Mouse (Mus musculus): ENCODE results near the gene Nsun2.

The Nsun2 gene

DNA sequence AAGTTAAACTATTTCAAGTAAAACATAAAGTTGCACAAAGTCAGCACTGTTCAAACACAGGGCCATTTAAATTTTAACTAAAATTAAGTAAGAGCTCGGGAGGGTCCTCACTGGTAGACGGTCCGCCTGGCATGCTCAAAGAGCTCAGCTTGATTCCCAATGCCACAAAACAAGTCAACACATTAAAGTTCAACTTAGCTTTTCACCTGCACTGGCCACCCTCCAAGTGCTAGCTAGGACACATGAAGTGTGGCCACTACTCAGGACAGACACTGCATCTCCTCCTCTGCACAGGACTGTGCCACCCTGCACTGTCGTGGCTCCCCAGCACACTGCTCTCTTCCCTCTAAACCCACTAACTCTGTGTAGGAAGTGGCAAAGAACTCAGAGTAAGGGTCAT, 7.7 kb upstream of the Nsun2 start:
- DNase-seq, result no peak

DNA sequence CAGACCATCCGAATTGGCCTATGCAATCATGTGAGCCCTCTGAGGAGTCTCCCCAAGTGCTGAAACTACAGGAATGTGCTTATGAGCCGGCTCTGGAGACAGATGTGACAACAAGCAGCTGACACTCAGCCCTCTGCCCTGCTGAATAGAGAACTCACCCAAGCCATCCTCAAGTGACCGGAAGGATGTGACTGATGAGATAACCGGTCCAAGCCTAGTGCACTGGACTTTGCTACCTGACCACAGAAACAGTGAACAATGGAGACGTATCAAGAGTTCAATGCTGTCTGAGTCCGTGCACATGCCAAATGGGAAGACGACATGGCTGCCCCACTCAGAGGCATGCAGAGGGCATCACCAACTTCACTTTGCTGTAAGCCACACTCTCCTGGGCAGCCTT, 5.0 kb upstream of the Nsun2 start:
- no peak for DNase-seq

DNA sequence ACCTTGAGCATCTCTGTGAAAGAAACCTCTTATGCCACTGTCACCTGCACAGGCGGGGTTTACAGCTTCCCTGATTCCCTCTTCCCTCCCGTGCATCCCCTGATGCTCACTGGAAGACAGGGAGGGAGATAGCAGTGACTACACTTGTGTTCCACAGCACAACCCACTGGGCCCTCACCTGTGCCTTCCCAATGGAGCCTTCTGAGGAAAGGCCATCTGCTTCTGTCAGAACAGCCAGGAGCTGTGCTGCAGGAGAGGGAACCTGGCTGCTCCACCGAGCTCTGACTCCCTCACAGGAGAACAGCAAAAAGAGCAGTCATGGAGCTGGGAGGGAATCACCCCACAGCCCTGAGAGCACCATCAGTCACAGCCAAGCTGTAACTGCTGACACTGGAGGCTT, 3.4 kb upstream of the Nsun2 start:
- peak; percentile 67 to 70 for DNase-seq

DNA sequence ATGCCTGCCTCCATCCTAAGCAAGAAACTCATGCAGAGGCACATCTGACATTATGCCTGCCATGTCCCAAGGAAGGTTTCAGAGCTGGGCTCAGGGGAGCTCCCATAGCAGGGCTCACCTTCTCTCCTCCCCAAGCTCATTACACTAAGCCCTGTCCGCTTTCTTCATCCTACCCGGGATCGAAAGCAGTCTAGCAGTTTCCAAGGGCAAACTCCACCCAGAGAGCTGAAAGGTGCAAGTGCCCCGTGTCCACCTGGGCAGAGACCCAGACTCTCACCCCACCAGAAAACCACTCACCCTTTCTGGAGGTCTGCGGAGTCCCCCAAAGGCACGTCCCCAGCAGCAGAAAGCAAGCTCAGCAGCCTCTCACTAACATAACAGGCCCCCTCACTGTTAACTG, 2.6 kb upstream of the Nsun2 start:
- no peak for DNase-seq

DNA sequence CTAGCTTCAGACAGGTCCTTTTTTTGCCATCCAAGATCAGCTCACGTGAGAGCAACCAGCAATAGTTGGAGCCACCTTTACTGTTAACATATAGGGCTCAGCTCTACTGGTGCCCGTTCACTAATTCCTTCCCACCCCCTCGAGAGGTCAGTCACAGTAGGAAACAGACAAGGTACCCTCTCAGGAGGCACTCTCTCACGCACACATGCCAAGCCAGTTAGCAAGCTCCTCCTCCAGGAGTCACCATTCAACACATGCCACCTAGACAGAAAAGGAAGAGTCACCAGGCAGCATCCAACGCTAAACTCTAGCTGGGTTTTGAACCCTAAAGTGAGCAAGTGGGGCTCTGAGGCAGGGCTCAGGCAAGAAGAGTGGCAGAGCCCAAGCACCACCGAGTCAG, 2.1 kb upstream of the Nsun2 start:
- no peak for DNase-seq

DNA sequence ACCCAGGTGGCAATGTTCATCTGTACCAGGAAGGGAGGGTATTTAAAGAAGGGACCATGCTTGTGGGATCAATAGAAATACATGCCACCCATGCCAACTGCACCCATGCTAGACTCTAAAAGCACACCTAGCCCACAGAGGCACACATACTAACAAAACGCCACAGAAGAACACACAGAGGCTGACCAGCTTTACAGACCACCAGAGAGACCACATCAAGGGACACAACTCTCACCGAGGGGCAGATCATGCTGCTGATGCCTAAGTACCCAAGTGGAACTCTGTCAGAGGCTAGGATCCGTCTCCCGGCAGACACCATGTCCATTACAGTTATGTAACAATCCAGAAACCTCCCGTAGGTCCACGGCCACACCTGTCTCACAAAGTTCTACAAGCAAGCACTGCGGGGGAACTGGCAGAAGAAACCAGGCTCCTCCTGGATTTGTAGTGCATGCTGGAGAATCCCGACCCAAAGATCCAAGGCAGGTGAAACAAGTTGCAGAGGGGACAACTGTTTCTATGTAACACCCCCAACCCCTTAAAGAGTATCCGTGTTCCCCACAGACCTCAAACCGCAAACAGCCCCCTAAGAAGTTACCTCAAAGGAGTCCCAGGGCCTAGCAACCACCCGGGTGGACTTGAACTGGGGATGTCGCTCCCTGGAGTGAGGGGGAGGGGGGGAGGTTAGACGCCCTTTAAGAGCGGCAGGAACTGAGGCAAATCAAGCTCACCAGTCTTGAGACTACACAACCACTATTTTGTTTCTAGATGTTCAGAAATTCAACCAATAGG, 1.2 kb upstream of the Nsun2 start:
- peak; percentile 38 to 53 for DNase-seq

DNA sequence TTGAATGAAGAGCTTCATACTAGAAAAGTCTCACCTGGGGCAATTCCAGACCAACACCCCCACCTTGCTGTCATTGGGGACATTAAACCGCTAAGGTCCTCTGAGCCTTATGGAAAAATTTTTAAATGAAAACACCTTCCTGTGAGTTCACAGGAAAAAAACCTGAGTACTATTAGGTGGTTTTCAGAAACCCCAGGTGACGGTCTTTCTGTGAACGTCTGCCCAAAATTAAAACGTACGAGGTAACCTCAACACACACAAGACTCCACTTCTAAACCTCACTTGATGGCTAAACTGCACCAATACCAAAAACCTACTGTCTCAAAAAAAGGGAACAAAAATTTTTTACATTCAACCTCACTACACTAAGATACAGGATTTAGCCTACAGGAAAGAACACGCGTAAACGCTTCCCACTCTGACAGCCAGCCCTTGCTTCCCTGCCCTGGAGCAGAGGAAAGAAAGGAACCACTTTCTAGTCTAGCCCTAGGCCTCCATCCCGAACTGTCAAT, 597 bp upstream of the Nsun2 start:
- no peak for DNase-seq

DNA sequence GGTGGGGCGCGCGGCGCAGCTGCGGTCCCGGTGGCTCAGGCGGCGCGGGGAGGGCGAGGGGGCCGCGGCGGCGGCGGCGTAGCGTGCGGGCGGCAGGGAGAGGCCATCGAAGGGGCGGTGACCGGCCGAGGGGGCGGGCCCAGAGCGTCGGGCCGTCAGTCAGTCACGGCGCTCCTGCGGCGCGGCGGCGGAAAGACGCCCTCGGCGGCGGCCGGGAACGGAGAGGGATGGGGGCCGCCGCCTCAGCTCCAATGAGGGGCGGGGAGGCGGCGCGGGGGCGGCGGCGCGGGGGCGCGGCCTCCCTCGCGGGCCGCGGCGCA, 748 bp downstream of the Nsun2 start, which contains the start of gene Tent4a:
Gene Tent4a, minus strand, starts transcription at position 284 of the 320 bp plus-strand sequence.
- no peak for DNase-seq

DNA sequence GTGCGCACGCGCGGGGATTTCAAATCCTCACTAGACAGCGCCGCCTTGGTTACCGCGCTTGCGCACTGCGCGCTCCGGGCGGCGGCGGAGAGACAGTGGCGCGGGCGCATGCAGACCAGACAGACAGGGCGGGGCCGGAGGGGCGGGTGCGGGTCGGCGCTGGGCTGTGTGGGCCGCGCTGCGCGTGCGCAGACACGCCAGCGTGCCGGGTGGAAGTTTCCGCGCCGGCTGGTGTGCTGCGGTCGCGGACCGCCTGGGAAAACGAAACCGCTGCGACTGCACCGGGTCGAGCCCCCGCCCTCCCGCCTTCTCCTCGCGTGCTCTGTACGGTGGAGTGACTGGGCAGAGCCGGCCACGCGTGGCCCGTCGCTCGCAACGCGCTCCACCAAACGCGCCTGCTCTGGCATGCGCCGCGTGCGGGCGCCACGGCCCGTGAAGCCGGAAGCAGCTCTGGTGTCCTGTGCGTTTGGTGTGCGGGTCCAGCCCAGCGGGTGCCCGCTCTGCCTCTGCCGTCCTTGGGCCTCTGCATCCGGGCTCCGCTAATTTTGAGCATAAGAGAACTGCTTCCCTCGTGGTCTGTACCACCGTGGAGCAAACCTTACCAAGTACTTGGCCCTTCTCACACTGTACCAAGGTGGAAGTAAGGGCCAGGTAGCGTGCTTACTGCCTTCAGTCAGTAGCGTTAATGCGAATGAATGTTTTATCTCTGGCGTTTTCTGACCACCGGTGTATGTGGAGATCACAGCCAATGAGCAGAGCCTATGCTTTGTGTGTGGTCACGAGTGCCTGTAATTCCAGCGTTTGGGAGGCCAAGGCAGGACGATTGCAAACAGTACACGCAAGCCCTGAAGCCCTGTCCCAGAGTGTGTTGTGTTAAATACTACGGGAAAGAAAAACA, 1.4 kb downstream of the Nsun2 start:
- DNase-seq, result peak; percentile 99 to 100

DNA sequence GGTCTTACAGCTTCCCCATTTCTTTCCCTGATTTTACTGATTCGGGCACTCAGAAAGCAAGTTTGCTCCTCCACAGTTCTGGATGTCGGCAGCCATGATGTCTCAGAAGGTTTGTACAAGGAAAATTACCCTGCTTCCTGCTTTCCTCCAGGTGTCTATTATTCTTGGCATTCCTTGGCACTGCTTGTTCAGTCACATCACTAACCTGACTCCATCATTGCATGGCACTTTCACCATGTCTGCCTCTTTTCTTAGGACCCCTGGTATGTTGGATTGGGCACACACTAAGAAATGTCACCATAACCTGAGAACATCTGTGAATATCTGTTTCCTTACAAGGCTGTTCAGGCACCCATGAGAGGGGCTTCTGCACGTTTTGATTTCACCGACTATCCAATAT, 2.5 kb downstream of the Nsun2 start:
- no peak for DNase-seq

DNA sequence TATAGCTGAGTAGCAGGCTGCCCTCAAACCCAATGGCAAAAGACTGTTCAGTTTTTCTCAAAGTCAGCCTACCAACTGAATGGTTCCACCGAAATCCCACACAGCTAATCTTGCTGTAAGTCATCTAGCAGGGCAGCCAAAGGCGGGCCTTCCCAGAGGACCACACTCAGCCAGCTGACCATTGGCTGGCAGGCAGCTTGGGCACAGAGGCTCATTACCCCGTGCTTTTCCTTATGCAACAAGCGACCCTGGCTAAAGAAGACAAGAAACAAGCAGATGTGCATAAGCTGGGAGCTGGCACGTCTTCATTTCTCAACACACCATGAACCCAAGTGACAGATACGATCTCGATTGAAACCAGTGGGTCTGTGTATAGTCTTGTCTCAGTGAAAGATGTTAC, 3.8 kb downstream of the Nsun2 start:
- DNase-seq, result no peak

DNA sequence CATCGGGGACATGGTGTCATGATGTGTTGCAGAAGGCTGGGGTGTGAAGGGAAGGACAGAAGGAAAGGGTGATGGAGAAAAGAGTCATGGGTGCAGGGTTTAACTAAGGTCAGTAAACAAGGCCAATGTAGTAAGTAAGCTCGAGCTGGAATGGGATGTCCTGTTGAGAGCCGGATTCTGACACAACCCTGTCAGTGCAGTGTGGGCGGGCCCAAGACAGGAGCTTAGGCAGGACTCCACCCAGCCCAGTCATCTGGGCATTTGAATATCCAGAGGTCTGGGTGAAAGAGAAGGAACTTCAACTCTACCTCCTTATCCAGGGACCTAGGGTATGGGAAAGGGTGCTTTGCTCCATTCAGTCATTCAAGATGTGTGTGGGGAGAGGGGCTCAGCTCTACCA, 4.8 kb downstream of the Nsun2 start:
- DNase-seq, result no peak

DNA sequence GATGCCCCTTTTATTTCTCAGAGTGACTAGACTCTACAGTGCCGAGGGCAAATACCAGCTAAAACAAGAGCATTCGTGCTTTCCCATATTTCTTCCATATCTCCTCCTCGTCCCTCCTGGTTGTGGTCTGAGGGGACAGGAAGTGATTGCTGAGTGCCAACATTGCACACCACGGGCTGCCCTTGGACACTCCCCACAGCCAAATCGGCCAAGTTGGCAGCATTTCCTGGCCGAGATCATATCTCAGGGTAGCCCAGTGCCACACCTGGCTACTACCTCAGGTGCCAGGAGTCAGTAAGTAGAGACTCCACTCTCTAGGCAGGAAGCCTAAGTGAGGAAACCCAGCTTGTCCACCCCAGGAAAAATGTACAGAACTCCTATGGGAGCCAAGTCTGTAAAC, 7.7 kb downstream of the Nsun2 start:
- DNase-seq, result peak; percentile 51 to 69

DNA sequence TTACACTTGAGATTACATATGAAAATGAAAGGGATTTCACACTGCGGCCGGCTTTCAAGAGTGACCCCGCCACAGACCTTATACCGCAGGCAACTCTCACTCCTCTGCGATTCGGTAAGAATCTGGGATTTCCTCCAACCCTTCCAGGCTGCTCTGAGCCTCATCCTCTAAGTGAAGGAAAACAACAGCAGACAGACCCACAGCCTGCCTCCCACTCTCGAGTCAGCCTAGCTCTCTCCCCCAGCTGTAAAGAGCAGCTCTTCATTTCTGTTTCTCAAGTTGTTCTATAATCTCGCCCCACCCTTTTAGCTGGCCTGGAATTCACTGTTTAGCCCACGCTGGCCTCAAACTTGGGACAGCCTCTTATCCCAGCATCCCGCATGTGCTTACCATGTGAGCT, 8.2 kb downstream of the Nsun2 start:
- no peak for DNase-seq

DNA sequence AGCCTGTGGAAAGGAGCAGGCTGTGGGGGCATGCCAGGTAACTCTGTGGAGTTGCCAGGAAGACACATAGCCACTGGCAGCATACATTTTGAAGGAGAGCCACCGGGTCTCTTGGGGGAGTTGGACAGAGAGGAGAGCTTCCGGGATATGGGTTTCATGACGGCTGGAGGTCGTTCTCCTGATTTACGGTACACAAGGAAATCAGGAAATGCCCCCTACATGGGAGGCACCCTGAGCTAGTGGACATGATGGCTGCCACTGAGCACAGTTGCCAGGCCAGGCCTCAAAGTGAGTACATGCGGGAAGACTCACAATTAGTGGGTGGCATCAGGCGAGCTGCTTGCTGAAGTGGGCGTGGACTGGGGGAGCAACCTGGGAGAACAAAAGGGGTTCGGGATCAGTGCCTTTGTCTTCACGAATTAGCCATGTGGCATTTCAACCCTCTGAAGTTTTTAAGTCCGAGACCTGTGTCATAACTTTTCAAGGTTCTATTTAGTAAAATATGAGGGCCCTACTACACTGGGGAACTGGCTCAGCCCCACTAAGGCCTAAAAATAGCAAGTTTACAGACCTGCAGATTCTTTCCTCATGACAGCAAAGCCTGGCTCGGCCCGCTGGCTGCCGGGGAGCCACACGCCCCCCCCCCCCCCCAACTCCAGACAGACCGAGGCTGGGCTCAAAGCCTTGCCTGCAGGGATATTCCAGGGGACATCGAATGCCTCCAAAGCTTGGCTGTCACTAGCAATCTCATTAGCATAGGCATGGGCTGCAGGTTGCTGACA, 9.2 kb downstream of the Nsun2 start:
- DNase-seq, result no peak

DNA sequence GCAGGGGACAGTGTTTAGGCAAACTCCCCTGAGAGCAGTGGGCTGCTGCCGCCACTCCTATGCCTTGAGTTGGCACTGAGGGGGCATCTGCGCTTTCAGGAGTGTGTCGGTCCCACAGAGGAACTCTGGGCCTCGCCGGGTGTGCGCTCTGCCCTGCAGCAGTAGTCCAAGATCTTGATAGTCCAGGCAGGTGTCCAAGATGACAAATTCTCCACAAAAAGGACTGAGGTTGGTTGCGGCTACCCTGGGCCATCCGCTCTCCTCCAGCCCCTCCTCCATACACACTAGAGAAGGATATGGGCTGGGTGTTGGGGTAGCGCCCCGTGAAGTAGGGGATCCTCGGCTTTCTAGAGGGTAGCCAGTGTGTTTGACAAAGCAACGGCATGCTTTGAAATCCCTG, 10.0 kb downstream of the Nsun2 start:
- DNase-seq, result no peak

DNA sequence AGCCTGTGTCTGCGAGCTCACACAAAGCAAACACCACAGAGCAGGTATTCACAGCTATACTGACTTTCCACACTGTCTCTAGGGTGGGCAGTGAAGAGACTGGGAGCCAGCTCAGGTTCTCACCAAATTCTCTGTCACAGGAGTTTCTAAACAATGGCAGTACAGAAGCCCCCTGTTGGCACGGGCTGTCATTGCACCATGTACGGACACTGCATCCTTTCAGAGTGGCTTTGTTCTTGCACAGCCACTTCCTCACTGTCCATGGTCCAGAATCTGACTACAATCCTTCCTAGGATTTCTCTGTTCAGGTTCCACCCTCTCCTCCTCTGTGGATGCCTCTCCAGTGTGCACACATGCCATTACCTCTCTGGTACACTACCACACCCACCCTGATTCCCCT, 11.5 kb downstream of the Nsun2 start:
- DNase-seq, result no peak

DNA sequence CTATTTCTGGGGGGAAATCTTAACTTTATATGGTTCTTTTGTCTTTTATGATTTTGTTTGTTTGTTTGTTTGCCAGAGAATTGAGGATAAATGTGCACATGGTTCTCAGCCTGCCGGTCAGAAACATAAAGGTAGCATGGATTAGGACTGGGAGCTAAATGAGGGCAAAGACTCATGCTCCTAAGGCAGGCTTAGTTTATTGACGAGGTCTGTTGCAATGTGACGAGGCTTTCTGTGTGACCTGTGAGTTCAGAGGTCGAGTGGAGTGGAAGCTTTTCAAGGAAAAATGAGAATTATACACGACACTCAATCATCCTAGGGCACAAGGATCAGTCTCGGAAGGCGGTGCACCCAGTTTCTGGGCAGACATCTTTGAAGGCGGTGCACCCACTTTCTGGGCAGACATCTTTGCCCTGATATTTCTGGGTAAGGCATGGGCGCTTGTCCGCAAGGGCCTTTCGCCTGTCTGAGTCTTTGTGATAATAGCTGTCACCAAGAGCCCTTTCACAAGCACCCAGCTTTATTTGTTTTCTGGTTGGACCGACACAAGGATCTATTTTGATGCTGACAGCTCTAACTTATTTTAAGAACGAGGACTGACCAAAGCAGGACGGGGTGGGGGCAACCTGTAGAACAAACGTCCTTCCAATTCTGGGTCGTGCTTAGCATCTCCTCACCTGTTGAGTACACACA, 14.1 kb downstream of the Nsun2 start:
- no peak for DNase-seq

DNA sequence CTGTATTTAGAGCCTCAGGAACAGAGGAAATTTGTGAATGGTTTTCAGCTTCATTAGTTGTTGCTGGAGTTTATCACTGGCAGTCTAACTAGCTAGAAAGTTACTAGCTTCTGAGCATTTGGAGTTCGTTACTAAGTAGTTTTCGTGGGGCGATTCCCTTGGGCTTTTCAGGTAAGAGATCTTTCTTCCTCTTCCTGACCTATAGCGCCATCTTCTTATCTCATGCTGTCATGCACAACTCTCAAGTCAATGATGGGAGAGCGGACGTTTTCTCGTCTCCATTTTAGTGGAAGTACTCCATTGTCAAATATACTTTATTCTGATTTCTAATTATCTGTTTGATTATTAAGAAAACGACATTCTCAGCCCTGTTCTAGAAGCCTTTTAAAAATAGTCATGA, 16.4 kb downstream of the Nsun2 start:
- no peak for DNase-seq

DNA sequence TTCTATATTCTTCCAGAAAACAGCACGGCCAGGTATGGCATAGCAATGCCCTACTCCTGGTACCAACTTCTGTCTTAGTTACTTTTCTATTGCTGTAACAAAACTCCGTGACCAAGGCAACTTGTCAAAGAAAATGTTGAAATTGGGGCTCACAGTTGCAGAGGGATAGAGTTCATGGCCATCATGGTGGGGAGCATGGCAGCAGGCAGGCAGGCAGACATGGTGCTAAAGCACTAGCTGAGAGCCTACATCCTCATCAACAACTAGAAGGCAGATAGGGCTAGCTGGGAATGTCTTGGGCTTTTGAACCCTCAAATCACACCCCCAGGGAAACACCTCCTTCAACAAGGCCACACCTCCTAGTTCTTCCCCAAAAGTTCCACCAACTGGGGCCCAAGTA, 17.3 kb downstream of the Nsun2 start:
- DNase-seq, result no peak

DNA sequence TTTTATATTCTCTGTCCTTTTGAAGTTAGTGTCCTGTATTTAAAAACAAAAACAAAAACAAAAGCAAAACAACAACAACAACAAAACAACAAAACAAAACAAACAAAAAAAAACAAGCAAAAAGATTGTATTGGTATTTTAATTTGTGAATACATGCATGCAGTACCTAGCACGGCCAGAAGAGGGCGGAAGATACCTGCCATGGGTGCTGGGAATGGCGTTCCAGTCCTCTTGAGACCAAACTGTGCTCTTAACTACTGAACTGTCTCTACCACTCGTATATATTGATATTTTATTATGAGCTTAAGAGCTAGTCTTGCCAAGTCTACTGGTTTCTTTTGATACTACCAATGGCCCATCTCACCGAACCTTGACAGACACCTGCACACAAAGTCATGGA, 19.5 kb downstream of the Nsun2 start:
- DNase-seq, result peak in 1 of 2 experiments; percentile 66

DNA sequence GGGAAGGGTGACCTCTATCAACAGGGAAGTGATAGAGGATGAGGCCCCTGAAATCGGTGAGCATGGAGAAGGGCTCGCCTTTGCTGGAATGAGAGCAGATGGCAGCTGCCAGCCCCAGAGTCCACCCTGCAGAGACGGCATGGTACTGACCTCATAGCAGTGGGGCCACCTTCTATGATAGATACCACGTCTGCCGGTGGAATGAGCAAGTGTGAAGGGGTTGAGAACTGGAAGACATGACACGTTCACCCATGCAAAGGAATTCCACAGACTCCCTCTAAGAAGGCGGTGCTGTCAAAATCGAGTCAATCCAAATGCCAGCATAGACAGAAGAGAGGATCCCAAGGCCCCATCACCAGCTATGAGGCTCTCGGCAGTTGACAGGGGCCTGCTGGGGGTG, 20.7 kb downstream of the Nsun2 start:
- no peak for DNase-seq

DNA sequence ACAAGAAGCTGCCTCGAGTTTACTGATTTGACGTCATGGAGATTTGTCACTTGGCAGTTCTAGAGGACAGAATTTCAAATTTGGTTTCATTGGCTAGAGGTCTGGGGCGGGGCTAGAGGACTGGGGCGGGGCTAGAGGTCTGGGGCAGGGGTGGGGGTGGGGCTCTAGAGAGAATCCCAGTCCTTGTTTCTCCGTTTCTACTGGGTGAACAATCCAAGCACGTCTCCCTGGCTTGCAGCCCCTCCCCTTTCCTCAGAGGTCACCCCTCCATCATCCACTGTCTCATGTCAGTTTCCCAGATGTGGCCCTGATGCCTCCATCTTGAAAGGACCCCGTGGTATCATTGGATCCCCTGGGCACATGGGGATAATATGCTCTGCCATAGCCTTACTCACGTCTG, 21.5 kb downstream of the Nsun2 start:
- no peak for DNase-seq
